Mouse (Mus musculus): ENCODE measurements around the gene Kbtbd8.

Gene Kbtbd8

GRCm38 (mm10) chr6:95116946-95117345 lies at the start of gene Kbtbd8:
Gene Kbtbd8 (plus strand): TSS chr6:95117240.
- peak; percentile 12 for DNase-seq (ENCODE audit: low spot score)

GRCm38 (mm10) chr6:95069753-95070152 lies 47.3 kb upstream of the Kbtbd8 start:
- no peak for DNase-seq (ENCODE audit: low spot score)

- DNase-seq (ENCODE audit: low spot score): peak; percentile 7
These were observed 31.8 kb upstream of the Kbtbd8 start for GRCm38 (mm10) chr6:95085276-95085675.

- peak; percentile 11 for DNase-seq (ENCODE audit: low spot score)
These were observed 29.7 kb upstream of the Kbtbd8 start for GRCm38 (mm10) chr6:95087154-95087846.

GRCm38 (mm10) chr6:95088075-95088474 lies 29.0 kb upstream of the Kbtbd8 start:
- DNase-seq (ENCODE audit: low spot score): peak; percentile 29

GRCm38 (mm10) chr6:95094695-95095094 lies 22.3 kb upstream of the Kbtbd8 start:
- no peak for DNase-seq (ENCODE audit: low spot score)

GRCm38 (mm10) chr6:95098366-95099109 lies 18.5 kb upstream of the Kbtbd8 start:
- peak; percentile 88 for DNase-seq (ENCODE audit: low spot score)

- DNase-seq (ENCODE audit: low spot score): no peak
These were observed 13.3 kb upstream of the Kbtbd8 start for GRCm38 (mm10) chr6:95103706-95104105.

- no peak for DNase-seq (ENCODE audit: low spot score)
These were observed 8.6 kb upstream of the Kbtbd8 start for GRCm38 (mm10) chr6:95108437-95108836.

- DNase-seq (ENCODE audit: low spot score): no peak
These were observed 7.2 kb upstream of the Kbtbd8 start for GRCm38 (mm10) chr6:95109691-95110450.

GRCm38 (mm10) chr6:95112015-95112414 lies 5.0 kb upstream of the Kbtbd8 start:
- no peak for DNase-seq (ENCODE audit: low spot score)

- DNase-seq (ENCODE audit: low spot score): no peak
These were observed 527 bp upstream of the Kbtbd8 start for GRCm38 (mm10) chr6:95116513-95116912.

- DNase-seq (ENCODE audit: low spot score): peak; percentile 97
These were observed 838 bp downstream of the Kbtbd8 start for GRCm38 (mm10) chr6:95117614-95118541.

GRCm38 (mm10) chr6:95119389-95119788 lies 2.3 kb downstream of the Kbtbd8 start:
- no peak for DNase-seq (ENCODE audit: low spot score)

- no peak for DNase-seq (ENCODE audit: low spot score)
These were observed 33.0 kb downstream of the Kbtbd8 start for GRCm38 (mm10) chr6:95149931-95150534.

GRCm38 (mm10) chr6:95150885-95151284 lies 33.8 kb downstream of the Kbtbd8 start:
- no peak for DNase-seq (ENCODE audit: low spot score)

GRCm38 (mm10) chr6:95151563-95151962 lies 34.5 kb downstream of the Kbtbd8 start:
- DNase-seq (ENCODE audit: low spot score): no peak

- DNase-seq (ENCODE audit: low spot score): no peak
These were observed 46.9 kb downstream of the Kbtbd8 start for GRCm38 (mm10) chr6:95163965-95164364.

- no peak for DNase-seq (ENCODE audit: low spot score)
These were observed 48.6 kb downstream of the Kbtbd8 start for GRCm38 (mm10) chr6:95165630-95166029.

GRCm38 (mm10) chr6:95167668-95168227 lies 50.7 kb downstream of the Kbtbd8 start:
- peak; percentile 6 for DNase-seq (ENCODE audit: low spot score)

- no peak for DNase-seq (ENCODE audit: low spot score)
These were observed 52.4 kb downstream of the Kbtbd8 start for GRCm38 (mm10) chr6:95169411-95169810.
